Mouse (Mus musculus) limb, embryonic 14.5 days (tissue): ENCODE results near the gene Birc6. TPM values are rescaled to one million over a fixed set of nuclear protein-coding genes. Genes with fewer than 3 reads are reported as not detected.

Experiments
- ATAC-seq: fragments of 200-750 bp; cut with Nextera tagmentation; 2 replicates; pipeline ENCODE4 v1.8.0; 2017; ENCODE audit warnings: low read depth, moderate number of reproducible peaks, moderate TSS enrichment; ENCODE audit not compliant: low FRiP score
- DNase-seq: peaks from one replicate; pipeline ENCODE4 v3.0.0-alpha.2; 2015; ENCODE audit warnings: low spot score
- H3K27ac ChIP-seq: fragments of 300-500 bp; sonication (generic); replicated peaks from 2 replicates; pipeline ENCODE4 v1.5.1; 2014; ENCODE audit warnings: low read depth, mild to moderate bottlenecking, low read length, moderate library complexity, mixed read lengths
- H3K27me3 ChIP-seq: fragments of 300-500 bp; sonication (generic); 2 replicates; pipeline ENCODE4 v1.6.1; 2014; ENCODE audit warnings: low read length, mixed read lengths; ENCODE audit not compliant: control insufficient read depth, insufficient read depth
- H3K36me3 ChIP-seq: fragments of 300-500 bp; sonication (generic); 2 replicates; pipeline ENCODE4 v1.6.1; 2014; ENCODE audit warnings: mild to moderate bottlenecking, low read length, moderate library complexity, mixed read lengths; ENCODE audit not compliant: control insufficient read depth, insufficient read depth
- H3K4me1 ChIP-seq: fragments of 300-500 bp; sonication (generic); 2 replicates; pipeline ENCODE4 v1.6.1; 2014; ENCODE audit warnings: antibody characterized with exemption, low read length, mixed read lengths; ENCODE audit not compliant: control insufficient read depth, insufficient read depth
- H3K4me2 ChIP-seq: fragments of 300-500 bp; sonication (generic); replicated peaks from 2 replicates; pipeline ENCODE4 v1.6.1; 2014; ENCODE audit warnings: low read depth, mild to moderate bottlenecking, low read length, moderate library complexity; ENCODE audit not compliant: severe bottlenecking
- H3K4me3 ChIP-seq: fragments of 300-500 bp; sonication (generic); replicated peaks from 2 replicates; pipeline ENCODE4 v1.5.1; 2014; ENCODE audit warnings: low read length
- H3K9ac ChIP-seq: fragments of 300-500 bp; sonication (generic); 2 replicates; pipeline ENCODE4 v1.6.1; 2014; ENCODE audit warnings: mild to moderate bottlenecking, low read depth, low read length, moderate library complexity; ENCODE audit not compliant: severe bottlenecking
- H3K9me3 ChIP-seq: fragments of 300-500 bp; sonication (generic); 2 replicates; pipeline ENCODE4 v1.6.1; 2016; ENCODE audit warnings: low read length; ENCODE audit not compliant: control insufficient read depth
- POLR2A ChIP-seq: fragments of 200-500 bp; IDR thresholded peaks from 2 replicates; pipeline ENCODE4 v1.8.0; 2012; ENCODE audit warnings: inconsistent platforms, mild to moderate bottlenecking, moderate library complexity, borderline replicate concordance; ENCODE audit not compliant: insufficient read depth, insufficient read length; ENCODE audit errors: extremely low read depth
- WGBS: fragments of 180-500 bp; shearing (Covaris S2); extraction: QIAGEN DNeasy Blood & Tissue Kit; methylation state at CpG from one replicate; pipeline ENCODE4 v1.1.7; 2014; 5-methylcytosine and 5-hydroxymethylcytosine counted together
- polyA plus RNA-seq, 2 experiments: library from polyadenylated mRNA; depleted of rRNA in 1 of 2; stranded (reverse) in 1 of 2; unstranded in 1 of 2; fragments of >200 nt; fragmentation: Nextera tagmentation in 1 of 2; extraction: Ambion mirVana in 1 of 2; gene quantifications; 2 replicates each; pipeline versions ENCODE4 v1.2.1 to v1.2.3; 2012 to 2014

Gene Birc6
- polyA plus RNA-seq, 2 experiments = 87.3 to 96.5 TPM

GRCm38 (mm10) chr17:74749659-74750058, 221.6 kb downstream of the Birc6 start:
- H3K9ac ChIP-seq = no peak overlapping the region
- peaks cover 5% of the 10 kb centered on the region; the same call in 1 of the 2 replicates for H3K36me3 ChIP-seq
- DNase-seq = no peak
- H3K27ac ChIP-seq = no peak overlapping the region
- no peak overlapping the region for H3K4me3 ChIP-seq
- no peak for ATAC-seq
- no peaks in the 10 kb centered on the region for H3K4me1 ChIP-seq
- WGBS = 64% methylated on average over 1 of the region's 1 CpGs
- H3K4me2 ChIP-seq = no peak overlapping the region
- TF ChIP-seq POLR2A = no peak
- H3K27me3 ChIP-seq = no peaks in the 10 kb centered on the region
- no peaks in the 10 kb centered on the region for H3K9me3 ChIP-seq

- no peak overlapping the region for H3K4me2 ChIP-seq
- no peaks in the 10 kb centered on the region for H3K4me1 ChIP-seq
- 90% methylated on average over 4 of the region's 4 CpGs for WGBS
- no peak for TF ChIP-seq POLR2A
- no peak overlapping the region for H3K9ac ChIP-seq
- H3K9me3 ChIP-seq = no peaks in the 10 kb centered on the region
- no peak overlapping the region for H3K4me3 ChIP-seq
- no peak overlapping the region for H3K27ac ChIP-seq
- H3K27me3 ChIP-seq = no peaks in the 10 kb centered on the region
- H3K36me3 ChIP-seq = peaks cover 5% of the 10 kb centered on the region; the same call in 1 of the 2 replicates
- DNase-seq (no peak), ATAC-seq (no peak)
Measured at GRCm38 (mm10) chr17:74751026-74751425, 222.9 kb downstream of the Birc6 start.

Other genes with a start within 250 kb of the Birc6 start
- gene Memo1, start 232.8 kb upstream of the Birc6 start, polyA plus RNA-seq (2012; rRNA removed) = 73.6 and 75.0 TPM in 2 replicates
- gene Memo1, start 232.8 kb upstream of the Birc6 start, polyA plus RNA-seq (2014; fragmentation: Nextera tagmentation; extraction: Ambion mirVana) = 97.1 and 98.9 TPM in 2 replicates
- gene Dpy30, start 204.4 kb upstream of the Birc6 start, polyA plus RNA-seq (2012; rRNA removed) = 99.4 and 130 TPM in 2 replicates
- 184 and 204 TPM in 2 replicates for gene Dpy30, start 204.4 kb upstream of the Birc6 start, polyA plus RNA-seq (2014; fragmentation: Nextera tagmentation; extraction: Ambion mirVana)
- gene Spast, start 189.3 kb upstream of the Birc6 start, polyA plus RNA-seq (2012; rRNA removed) = 23.7 and 24.0 TPM in 2 replicates
- 28.3 and 32.4 TPM in 2 replicates for gene Spast, start 189.3 kb upstream of the Birc6 start, polyA plus RNA-seq (2014; fragmentation: Nextera tagmentation; extraction: Ambion mirVana)
- 38.8 and 43.8 TPM in 2 replicates for gene Slc30a6, start 132.7 kb upstream of the Birc6 start, polyA plus RNA-seq (2012; rRNA removed)
- gene Slc30a6, start 132.7 kb upstream of the Birc6 start, polyA plus RNA-seq (2014; fragmentation: Nextera tagmentation; extraction: Ambion mirVana) = 36.4 and 41.1 TPM in 2 replicates
- 0.15 and 0.16 TPM in 2 replicates for gene Nlrc4, start 69.2 kb upstream of the Birc6 start, polyA plus RNA-seq (2012; rRNA removed)
- 0.26 and 0.50 TPM in 2 replicates for gene Nlrc4, start 69.2 kb upstream of the Birc6 start, polyA plus RNA-seq (2014; fragmentation: Nextera tagmentation; extraction: Ambion mirVana)
- gene Yipf4, start 38.8 kb upstream of the Birc6 start, polyA plus RNA-seq (2012; rRNA removed) = 35.5 and 36.9 TPM in 2 replicates
- 72.0 and 73.1 TPM in 2 replicates for gene Yipf4, start 38.8 kb upstream of the Birc6 start, polyA plus RNA-seq (2014; fragmentation: Nextera tagmentation; extraction: Ambion mirVana)
- 11.7 and 17.5 TPM in 2 replicates for gene Ttc27, start 189.4 kb downstream of the Birc6 start, polyA plus RNA-seq (2012; rRNA removed)
- gene Ttc27, start 189.4 kb downstream of the Birc6 start, polyA plus RNA-seq (2014; fragmentation: Nextera tagmentation; extraction: Ambion mirVana) = 23.3 and 24.4 TPM in 2 replicates